Mouse (Mus musculus): ENCODE measurements around the gene Kpna3. TPM values are rescaled to one million over a fixed set of nuclear protein-coding genes. Genes with fewer than 3 reads are reported as not detected.
"Not testable (repeated sequence)": the region's sequence is repeated elsewhere in the genome, so short reads cannot be mapped to it uniquely, and the experiment has no call there.

The Kpna3 gene
- polyA plus RNA-seq, 1 experiment from 2014 or later, result 76.7 TPM

- no peak overlapping the region for H3K4me2 ChIP-seq (replicated peaks)
- H3K27me3 ChIP-seq, result no peaks in the 10 kb centered on the region
- no peaks in the 10 kb centered on the region for H3K4me1 ChIP-seq (replicated peaks)
- H3K36me3 ChIP-seq, result no peaks in the 10 kb centered on the region
- no peaks in the 10 kb centered on the region for H3K9me3 ChIP-seq
- no peak overlapping the region for H3K4me3 ChIP-seq (replicated peaks)
- 88% methylated on average over 4 of the region's 4 CpGs for WGBS
- H3K27ac ChIP-seq, result no peak overlapping the region
- no peak for ATAC-seq
- H3K9ac ChIP-seq (replicated peaks), result no peak overlapping the region
Observed at GRCm38 (mm10) chr14:61339381-61339780, 100.3 kb downstream of the Kpna3 start.

- Histone ChIP-seq H3K9ac (replicated peaks) (0 out of 2 replicates have a peak overlapping the region, but pooled peaks have one; percentile 14), H3K36me3 (no peaks in the 10 kb centered on the region), H3K4me3 (replicated peaks) (no peak overlapping the region), H3K4me2 (replicated peaks) (peak overlapping the region; percentile 31; the same call in 1 of the 2 replicates), H3K27me3 (no peaks in the 10 kb centered on the region), H3K9me3 (no peaks in the 10 kb centered on the region), H3K27ac (peak overlapping the region; percentile 80), H3K4me1 (replicated peaks) (peaks cover 25% of the 10 kb centered on the region)
- ATAC-seq, result peak; percentile 67
- 25% methylated on average over 13 of the region's 13 CpGs for WGBS
Observed at GRCm38 (mm10) chr14:61330996-61331561, 108.6 kb downstream of the Kpna3 start.

- H3K36me3 ChIP-seq, result no peaks in the 10 kb centered on the region
- no peak overlapping the region for H3K4me2 ChIP-seq (replicated peaks)
- peak; percentile 67 for ATAC-seq
- 0 out of 2 replicates have a peak overlapping the region, but pooled peaks have one; percentile 14 for H3K9ac ChIP-seq (replicated peaks)
- peak overlapping the region; percentile 80 for H3K27ac ChIP-seq
- H3K4me1 ChIP-seq (replicated peaks), result peaks cover 25% of the 10 kb centered on the region
- H3K9me3 ChIP-seq, result no peaks in the 10 kb centered on the region
- H3K4me3 ChIP-seq (replicated peaks), result no peak overlapping the region
- WGBS, result 47% methylated on average over 11 of the region's 11 CpGs
- no peaks in the 10 kb centered on the region for H3K27me3 ChIP-seq
Observed at GRCm38 (mm10) chr14:61330591-61330990, 109.1 kb downstream of the Kpna3 start.

DNA sequence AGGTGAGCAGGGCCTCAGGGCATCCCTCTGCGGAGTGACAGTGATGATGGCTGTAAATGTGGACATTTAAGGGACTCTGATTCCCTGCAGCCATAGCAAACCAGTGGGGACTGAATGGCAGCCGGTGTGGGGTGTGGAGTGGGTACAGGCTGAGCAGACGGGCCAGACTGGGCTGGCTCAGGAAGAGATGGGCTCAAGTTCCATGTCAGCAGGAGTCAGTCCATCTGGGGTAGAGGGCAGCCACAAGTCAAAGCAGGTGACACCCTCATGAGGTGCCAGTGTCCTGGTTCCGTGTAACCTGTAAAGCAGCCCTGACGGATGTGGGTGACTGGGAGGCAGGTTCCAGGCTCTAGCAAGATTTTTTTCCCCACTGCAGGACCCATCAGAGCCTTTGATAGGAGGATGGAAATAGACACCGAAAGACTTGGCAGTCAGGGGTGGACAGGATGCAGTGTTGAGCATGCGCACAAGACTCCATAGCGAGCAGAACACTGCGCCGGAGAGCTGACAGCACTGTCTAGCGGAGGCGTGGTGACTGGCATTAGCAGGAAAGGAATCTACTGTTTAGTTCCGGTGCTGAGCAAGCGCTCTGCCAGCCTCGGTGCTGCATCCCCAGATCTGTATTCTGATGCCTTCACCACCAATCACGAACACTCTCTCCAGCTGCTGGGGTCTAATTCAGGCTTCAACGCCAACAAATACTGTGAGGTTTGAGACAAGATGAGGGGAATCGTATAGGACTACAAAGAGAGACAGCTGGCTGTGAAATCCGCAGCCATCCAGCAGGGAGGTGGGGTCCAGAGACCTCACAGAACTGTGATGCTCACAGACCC, 111.8 kb downstream of the Kpna3 start:
- Histone ChIP-seq H3K9ac (replicated peaks) (peak overlapping the region; percentile 59), H3K4me1 (replicated peaks) (peaks cover 25% of the 10 kb centered on the region)
- peak; percentile 83 for ATAC-seq

GRCm38 (mm10) chr14:61327007-61327406, 112.7 kb downstream of the Kpna3 start:
- H3K9me3 ChIP-seq; H3K27ac ChIP-seq; H3K4me2 ChIP-seq (replicated peaks); H3K27me3 ChIP-seq; H3K36me3 ChIP-seq; H3K4me3 ChIP-seq (replicated peaks); H3K9ac ChIP-seq (replicated peaks); ATAC-seq: not testable (repeated sequence)
- H3K4me1 ChIP-seq (replicated peaks), result peaks cover 25% of the 10 kb centered on the region
- WGBS, result 19% methylated on average over 6 of the region's 6 CpGs

More for the DNA sequence above, 111.8 kb downstream of the Kpna3 start:
- Histone ChIP-seq H3K27ac (peak overlapping the region; percentile 83), H3K27me3 (no peaks in the 10 kb centered on the region), H3K4me3 (replicated peaks) (peak overlapping the region; percentile 23), H3K4me2 (replicated peaks) (peak overlapping the region; percentile 48), H3K9me3 (0 out of 2 replicates have a peak, but pooled peaks cover 3% of the 10 kb centered on the region), H3K36me3 (no peaks in the 10 kb centered on the region)
- WGBS, result 24% methylated on average over 19 of the region's 19 CpGs

DNA sequence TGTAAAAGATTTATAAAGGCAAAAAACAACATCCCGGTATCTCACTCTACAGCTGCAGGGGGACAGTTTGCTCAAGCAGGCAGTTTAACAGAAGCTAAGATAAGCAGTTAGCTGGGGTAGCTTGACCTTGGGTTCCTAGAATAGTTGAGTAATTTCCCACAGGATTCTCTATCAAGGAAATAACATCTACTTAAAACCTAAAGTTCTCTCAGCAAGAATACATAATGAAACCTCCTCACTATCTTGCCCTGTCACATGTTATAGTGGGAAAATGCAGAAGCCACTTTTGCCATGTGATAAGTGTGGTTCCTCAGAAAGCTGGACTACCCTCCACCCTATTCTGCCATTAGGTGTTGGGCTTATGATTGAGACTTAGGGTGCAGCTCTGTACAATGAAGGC, 116.9 kb downstream of the Kpna3 start:
- H3K27ac ChIP-seq, result no peak overlapping the region

DNA sequence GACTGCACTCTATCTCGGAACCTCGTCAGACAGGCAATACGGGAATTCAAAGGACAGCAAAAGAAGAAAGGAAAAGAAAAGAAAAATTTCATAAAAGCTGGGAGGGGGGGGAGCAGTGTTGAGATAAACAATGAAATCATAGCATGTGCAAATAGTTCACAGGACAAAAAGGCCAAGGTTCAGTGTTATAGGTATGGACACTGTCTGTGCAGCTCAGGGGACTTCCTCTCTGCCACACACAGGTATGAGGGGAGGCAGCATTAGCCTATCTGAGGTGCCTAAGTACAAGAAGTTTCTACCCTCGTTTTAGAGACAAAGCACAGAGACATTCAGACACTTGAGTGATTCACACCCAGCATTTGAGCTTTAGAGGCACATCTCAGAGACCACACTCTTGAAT, 118.5 kb downstream of the Kpna3 start:
- no peaks in the 10 kb centered on the region for H3K27me3 ChIP-seq

More for the DNA sequence above, 116.9 kb downstream of the Kpna3 start:
- WGBS, result 94% methylated on average over 1 of the region's 1 CpGs
- Histone ChIP-seq H3K4me3 (replicated peaks) (no peak overlapping the region), H3K9ac (replicated peaks) (no peak overlapping the region), H3K4me1 (replicated peaks) (peaks cover 4% of the 10 kb centered on the region), H3K27me3 (no peaks in the 10 kb centered on the region), H3K9me3 (0 out of 2 replicates have a peak, but pooled peaks cover 7% of the 10 kb centered on the region), H3K4me2 (replicated peaks) (no peak overlapping the region), H3K36me3 (no peaks in the 10 kb centered on the region)
- no peak for ATAC-seq

DNA sequence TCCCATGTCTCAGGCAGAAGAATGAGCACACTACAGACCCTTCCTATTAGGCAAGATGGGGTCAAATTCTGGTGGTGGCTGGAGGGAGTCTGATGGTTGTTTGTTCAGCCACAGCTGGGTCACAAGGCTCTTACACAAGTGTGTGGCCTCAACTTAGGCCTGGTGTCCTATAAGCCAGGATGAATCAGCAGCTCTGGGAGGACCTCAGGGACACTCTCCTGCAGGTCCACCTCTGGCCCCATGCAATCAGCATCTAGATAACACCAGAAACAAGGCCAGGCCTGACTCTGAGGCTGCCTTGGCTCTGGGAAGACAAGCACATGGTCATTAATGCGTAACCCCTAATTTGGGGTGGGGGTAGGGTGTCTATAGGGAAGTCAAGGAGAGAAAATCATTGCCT, 118.9 kb downstream of the Kpna3 start:
- 0 out of 2 replicates have a peak, but pooled peaks cover 7% of the 10 kb centered on the region for H3K9me3 ChIP-seq
- H3K4me3 ChIP-seq (replicated peaks), result no peak overlapping the region
- no peak overlapping the region for H3K27ac ChIP-seq
- no peak overlapping the region for H3K4me2 ChIP-seq (replicated peaks)
- H3K4me1 ChIP-seq (replicated peaks), result no peaks in the 10 kb centered on the region
- H3K27me3 ChIP-seq, result no peaks in the 10 kb centered on the region
- no peak for ATAC-seq
- no peaks in the 10 kb centered on the region for H3K36me3 ChIP-seq
- H3K9ac ChIP-seq (replicated peaks), result no peak overlapping the region
- 87% methylated on average over 1 of the region's 1 CpGs for WGBS

More for the DNA sequence above, 118.5 kb downstream of the Kpna3 start:
- ATAC-seq, result no peak
- Histone ChIP-seq H3K4me3 (replicated peaks) (no peak overlapping the region), H3K36me3 (no peaks in the 10 kb centered on the region), H3K4me1 (replicated peaks) (no peaks in the 10 kb centered on the region), H3K9me3 (0 out of 2 replicates have a peak, but pooled peaks cover 7% of the 10 kb centered on the region), H3K4me2 (replicated peaks) (no peak overlapping the region), H3K27ac (no peak overlapping the region), H3K9ac (replicated peaks) (no peak overlapping the region)
- WGBS, result 93% methylated on average over 4 of the region's 4 CpGs

- Histone ChIP-seq H3K4me1 (replicated peaks) (no peaks in the 10 kb centered on the region), H3K36me3 (no peaks in the 10 kb centered on the region), H3K27ac (no peak overlapping the region), H3K27me3 (no peaks in the 10 kb centered on the region), H3K4me2 (replicated peaks) (no peak overlapping the region), H3K4me3 (replicated peaks) (no peak overlapping the region), H3K9me3 (no peaks in the 10 kb centered on the region), H3K9ac (replicated peaks) (no peak overlapping the region)
- 34% methylated on average over 4 of the region's 4 CpGs for WGBS
- 0 out of 2 replicates have a peak, but pooled peaks have one; percentile 27 for ATAC-seq
Observed at GRCm38 (mm10) chr14:61316861-61317260, 122.8 kb downstream of the Kpna3 start.

Other genes starting within 250 kb of the Kpna3 start
- gene Sgcg, start 181.4 kb downstream of the Kpna3 start, polyA plus RNA-seq (2015; fragmentation: Nextera tagmentation; extraction: Ambion mirVana), result not detected in 2 replicates
- gene Arl11, start 130.1 kb downstream of the Kpna3 start, polyA plus RNA-seq (2015; fragmentation: Nextera tagmentation; extraction: Ambion mirVana), result 0.20 and 0.44 TPM in 2 replicates
- gene Ebpl, start 79.4 kb downstream of the Kpna3 start, polyA plus RNA-seq (2015; fragmentation: Nextera tagmentation; extraction: Ambion mirVana), result 9.0 and 9.3 TPM in 2 replicates
- 31.2 and 34.4 TPM in 2 replicates for gene Spryd7, start 117.0 kb upstream of the Kpna3 start, polyA plus RNA-seq (2015; fragmentation: Nextera tagmentation; extraction: Ambion mirVana)
- 48.4 and 54.0 TPM in 2 replicates for gene Trim13, start 158.4 kb upstream of the Kpna3 start, polyA plus RNA-seq (2015; fragmentation: Nextera tagmentation; extraction: Ambion mirVana)
- gene Kcnrg, start 167.6 kb upstream of the Kpna3 start, polyA plus RNA-seq (2015; fragmentation: Nextera tagmentation; extraction: Ambion mirVana), result 3.2 and 3.4 TPM in 2 replicates

All from midbrain, embryonic 13.5 days (tissue).